Mouse (Mus musculus): ENCODE measurements around the gene Zfp646. TPM values are rescaled to one million over a fixed set of nuclear protein-coding genes. Genes with fewer than 3 reads are reported as not detected.

Zfp646 gene
- polyA plus RNA-seq, 1 experiment from 2014 or later, result 15.1 TPM

DNA sequence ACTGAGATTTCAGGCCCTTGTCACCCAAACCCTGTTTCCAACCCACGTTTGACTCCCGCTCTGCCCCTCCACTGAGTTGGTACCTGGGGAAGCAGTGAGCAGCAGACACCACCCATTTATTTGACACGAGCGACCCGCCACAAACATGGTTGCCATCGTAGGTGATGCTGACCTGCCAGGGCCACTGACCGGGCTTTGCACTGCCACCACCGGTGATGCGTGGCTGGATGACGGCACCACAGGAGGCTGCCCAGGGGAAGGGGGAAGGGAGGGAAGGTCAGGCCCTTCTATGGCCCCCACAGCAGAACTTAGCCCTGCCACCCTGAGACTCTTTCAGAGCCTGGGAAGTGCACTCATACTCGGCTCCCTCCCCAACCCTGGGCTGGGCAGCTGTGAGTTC, 51.7 kb downstream of the Zfp646 start:
- no peak overlapping the region for H3K27ac ChIP-seq (ENCODE audit: low read depth, low read length)
- ATAC-seq (replicated peaks; ENCODE audit: low FRiP score) (no peak), DNase-seq (ENCODE audit: low spot score) (no peak)
- H3K27me3 ChIP-seq (replicated peaks; ENCODE audit: control insufficient read depth, insufficient read depth, low read length), result no peaks in the 10 kb centered on the region
- H3K4me3 ChIP-seq (ENCODE audit: low read depth, low read length), result no peak overlapping the region
- no peaks in the 10 kb centered on the region for H3K9me3 ChIP-seq (ENCODE audit: control insufficient read depth, low read length)
- H3K9ac ChIP-seq (ENCODE audit: low read depth, low read length), result no peak overlapping the region
- WGBS, result 92% methylated on average over 11 of the region's 11 CpGs
- no peak overlapping the region for H3K4me2 ChIP-seq
- peaks cover 9% of the 10 kb centered on the region; the same call in 1 of the 2 replicates for H3K36me3 ChIP-seq (ENCODE audit: control insufficient read depth, insufficient read depth, low read length)
- peaks cover 25% of the 10 kb centered on the region for H3K4me1 ChIP-seq (replicated peaks; ENCODE audit: control insufficient read depth, insufficient read depth, low read length)

DNA sequence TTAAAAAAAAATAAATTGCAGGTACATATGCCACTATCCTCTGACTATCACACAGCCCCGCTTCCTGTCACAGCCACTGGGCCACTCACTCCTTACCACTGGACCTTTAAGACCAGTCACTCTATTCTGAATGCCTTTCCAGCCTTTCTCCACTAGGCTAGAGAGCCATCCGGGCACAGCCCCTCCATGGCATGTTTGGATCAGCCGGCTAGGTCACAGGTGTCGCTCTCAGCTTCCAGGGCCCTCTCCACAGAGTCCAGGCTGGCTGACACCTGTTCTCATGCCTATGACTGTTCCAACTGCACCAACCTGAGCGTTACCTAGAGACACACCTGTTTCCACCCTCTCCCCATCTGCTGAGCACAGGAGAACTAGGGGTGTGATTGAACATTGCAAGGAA, 52.6 kb downstream of the Zfp646 start:
- H3K9ac ChIP-seq (ENCODE audit: low read depth, low read length), result no peak overlapping the region
- peaks cover 30% of the 10 kb centered on the region for H3K4me1 ChIP-seq (replicated peaks; ENCODE audit: control insufficient read depth, insufficient read depth, low read length)
- peaks cover 3% of the 10 kb centered on the region; the same call in 1 of the 2 replicates for H3K36me3 ChIP-seq (ENCODE audit: control insufficient read depth, insufficient read depth, low read length)
- ATAC-seq (replicated peaks; ENCODE audit: low FRiP score) (no peak), DNase-seq (ENCODE audit: low spot score) (no peak)
- no peak overlapping the region for H3K4me3 ChIP-seq (ENCODE audit: low read depth, low read length)
- no peaks in the 10 kb centered on the region for H3K9me3 ChIP-seq (ENCODE audit: control insufficient read depth, low read length)
- no peaks in the 10 kb centered on the region for H3K27me3 ChIP-seq (replicated peaks; ENCODE audit: control insufficient read depth, insufficient read depth, low read length)
- H3K27ac ChIP-seq (ENCODE audit: low read depth, low read length), result no peak overlapping the region
- H3K4me2 ChIP-seq, result peak overlapping the region; percentile 59
- 59% methylated on average over 5 of the region's 5 CpGs for WGBS

DNA sequence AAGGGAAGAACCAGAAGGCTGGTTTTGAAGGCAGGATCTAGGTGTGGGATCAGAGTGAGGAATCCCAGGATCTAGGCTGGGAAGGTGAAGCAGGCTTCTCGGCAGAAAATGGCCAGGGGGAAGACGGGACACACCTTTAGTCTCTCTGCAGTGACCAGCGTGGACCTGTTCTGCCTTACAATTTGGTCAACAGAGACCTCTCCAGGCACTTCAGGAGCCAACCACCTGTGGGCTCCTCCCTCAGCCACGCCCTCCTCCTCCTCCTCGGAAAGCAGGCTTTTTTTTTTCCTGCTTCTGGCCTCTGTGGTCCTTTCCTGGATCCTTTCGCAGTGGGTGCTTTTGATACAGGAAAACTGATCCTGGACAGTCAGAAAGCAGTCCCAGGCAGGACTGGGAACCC, 53.9 kb downstream of the Zfp646 start, which contains the start of gene Prss8:
Prss8 (minus strand) TSS at position 182 of the 400 bp plus-strand sequence.
- peaks cover 3% of the 10 kb centered on the region; the same call in 1 of the 2 replicates for H3K36me3 ChIP-seq (ENCODE audit: control insufficient read depth, insufficient read depth, low read length)
- no peaks in the 10 kb centered on the region for H3K27me3 ChIP-seq (replicated peaks; ENCODE audit: control insufficient read depth, insufficient read depth, low read length)
- H3K9ac ChIP-seq (ENCODE audit: low read depth, low read length), result peak within 1 kb of the TSS; percentile 56
- H3K27ac ChIP-seq (ENCODE audit: low read depth, low read length), result no peak within 1 kb of the TSS
- H3K9me3 ChIP-seq (ENCODE audit: control insufficient read depth, low read length), result no peaks in the 10 kb centered on the region
- 14% methylated on average over 6 of the region's 6 CpGs for WGBS
- peaks cover 36% of the 10 kb centered on the region for H3K4me1 ChIP-seq (replicated peaks; ENCODE audit: control insufficient read depth, insufficient read depth, low read length)
- peak within 1 kb of the TSS; percentile 34 for H3K4me3 ChIP-seq (ENCODE audit: low read depth, low read length)
- H3K4me2 ChIP-seq, result peak within 1 kb of the TSS; percentile 59
- DNase-seq (ENCODE audit: low spot score) (no peak), ATAC-seq (replicated peaks; ENCODE audit: low FRiP score) (no peak)

DNA sequence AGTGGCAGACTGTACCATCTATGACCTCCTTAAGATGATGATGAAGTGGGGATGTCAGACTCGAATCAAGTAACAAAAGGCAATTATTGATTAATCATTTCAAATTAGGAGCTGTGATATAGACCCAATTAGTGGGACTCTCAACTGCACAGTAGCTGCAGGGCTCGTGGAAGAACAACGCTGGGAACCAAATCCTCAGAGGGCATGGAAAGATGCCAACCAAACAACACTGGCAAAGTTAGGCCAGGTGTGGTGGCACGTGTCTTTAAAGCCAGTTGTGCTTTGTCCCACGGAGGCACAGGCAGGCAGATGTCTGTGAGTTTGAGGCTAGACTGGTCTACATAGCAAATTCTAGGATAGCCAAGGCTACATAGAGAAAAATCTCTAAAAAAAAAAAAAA, 54.6 kb downstream of the Zfp646 start:
- Histone ChIP-seq H3K27ac (ENCODE audit: low read depth, low read length) (no peak overlapping the region), H3K9me3 (ENCODE audit: control insufficient read depth, low read length) (no peaks in the 10 kb centered on the region), H3K36me3 (ENCODE audit: control insufficient read depth, insufficient read depth, low read length) (peaks cover 2% of the 10 kb centered on the region; the same call in 1 of the 2 replicates), H3K4me1 (replicated peaks; ENCODE audit: control insufficient read depth, insufficient read depth, low read length) (peaks cover 39% of the 10 kb centered on the region), H3K4me2 (no peak overlapping the region), H3K27me3 (replicated peaks; ENCODE audit: control insufficient read depth, insufficient read depth, low read length) (no peaks in the 10 kb centered on the region), H3K9ac (ENCODE audit: low read depth, low read length) (no peak overlapping the region), H3K4me3 (ENCODE audit: low read depth, low read length) (no peak overlapping the region)
- DNase-seq (ENCODE audit: low spot score), result no peak
- WGBS, result 79% methylated on average over 5 of the region's 5 CpGs
- no peak for ATAC-seq (replicated peaks; ENCODE audit: low FRiP score)

DNA sequence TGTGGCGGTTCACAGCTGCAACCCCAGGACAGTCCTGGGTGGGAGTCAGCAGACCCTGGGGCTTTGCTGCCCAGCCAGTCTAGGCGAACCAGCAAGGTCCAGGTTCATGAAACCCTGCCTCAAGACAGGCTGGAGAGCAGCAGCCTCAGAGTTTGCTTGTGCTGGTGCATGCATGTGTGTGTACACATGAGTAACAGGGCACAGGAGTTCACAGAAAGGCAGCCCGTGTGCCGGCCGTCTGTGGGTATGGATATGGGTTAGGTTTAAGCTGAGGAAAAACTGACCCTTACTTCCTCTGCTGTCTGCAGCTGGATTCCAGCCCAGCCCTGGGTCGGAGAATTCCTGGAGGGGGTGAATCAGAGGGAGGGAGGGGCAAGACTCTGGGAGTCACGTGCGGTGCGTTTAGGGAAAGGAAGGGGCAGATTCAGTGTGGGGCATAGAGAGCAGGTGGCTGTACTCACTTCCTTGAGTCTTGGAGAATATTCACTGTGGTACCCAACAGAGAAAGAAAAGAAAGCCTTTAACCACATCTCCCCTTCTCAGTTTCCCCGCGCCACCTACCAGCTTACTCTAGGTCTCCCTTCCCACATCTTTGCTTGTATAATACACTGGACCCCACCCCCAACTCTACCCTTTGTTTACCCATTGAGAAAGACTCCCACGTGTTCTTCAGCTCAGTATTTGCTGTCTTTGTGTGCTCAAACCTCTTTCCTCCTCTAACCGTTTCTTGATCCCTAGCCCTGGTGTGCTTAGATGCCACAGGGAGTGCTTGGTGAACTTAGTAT, 55.5 kb downstream of the Zfp646 start:
- Histone ChIP-seq H3K9ac (ENCODE audit: low read depth, low read length) (0 out of 2 replicates have a peak overlapping the region, but pooled peaks have one; percentile 9), H3K27me3 (replicated peaks; ENCODE audit: control insufficient read depth, insufficient read depth, low read length) (no peaks in the 10 kb centered on the region), H3K27ac (ENCODE audit: low read depth, low read length) (peak overlapping the region; percentile 63; the same call in 1 of the 2 replicates), H3K4me1 (replicated peaks; ENCODE audit: control insufficient read depth, insufficient read depth, low read length) (peaks cover 45% of the 10 kb centered on the region), H3K36me3 (ENCODE audit: control insufficient read depth, insufficient read depth, low read length) (no peaks in the 10 kb centered on the region), H3K4me2 (peak overlapping the region; percentile 31), H3K4me3 (ENCODE audit: low read depth, low read length) (no peak overlapping the region), H3K9me3 (ENCODE audit: control insufficient read depth, low read length) (no peaks in the 10 kb centered on the region)
- DNase-seq (ENCODE audit: low spot score) (no peak), ATAC-seq (replicated peaks; ENCODE audit: low FRiP score) (no peak)
- WGBS, result 41% methylated on average over 13 of the region's 13 CpGs

DNA sequence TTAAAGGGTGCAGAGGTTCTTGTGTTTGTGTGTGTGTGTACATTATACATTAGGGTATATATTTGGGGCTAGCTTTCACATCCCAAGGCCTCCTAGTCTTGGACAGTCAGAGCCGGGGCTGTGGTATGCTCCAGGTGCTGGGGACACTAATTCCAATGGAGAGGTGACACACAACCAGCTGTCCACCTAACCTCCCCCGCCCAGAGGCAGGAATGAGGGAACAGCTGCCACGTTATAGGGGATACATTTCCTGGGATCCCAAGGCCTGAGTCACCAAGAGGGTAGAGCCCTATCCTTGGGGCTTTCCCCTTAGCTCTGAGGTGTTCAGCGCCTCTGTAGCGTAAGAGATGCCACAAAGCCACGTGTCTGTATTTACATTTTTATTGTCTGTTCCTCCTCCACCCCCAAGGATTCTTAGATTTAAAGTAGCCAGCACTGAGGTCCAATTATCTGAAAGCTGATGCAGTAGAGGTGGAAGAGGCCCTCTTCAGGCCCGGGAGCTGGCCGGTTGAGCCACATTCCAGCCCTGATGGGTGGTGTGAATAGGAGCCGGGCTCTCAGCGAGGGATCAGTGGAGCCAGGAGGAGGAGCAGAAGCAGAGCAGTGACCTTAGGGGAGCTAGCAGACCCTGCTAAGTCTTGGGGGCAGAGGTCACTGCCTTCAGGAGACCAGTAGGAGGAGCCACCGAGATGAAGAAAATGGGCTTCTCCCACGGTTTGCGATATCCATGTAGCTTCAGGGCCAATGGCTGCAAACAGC, 56.4 kb downstream of the Zfp646 start:
- peaks cover 45% of the 10 kb centered on the region for H3K4me1 ChIP-seq (replicated peaks; ENCODE audit: control insufficient read depth, insufficient read depth, low read length)
- ATAC-seq (replicated peaks; ENCODE audit: low FRiP score) (no peak), DNase-seq (ENCODE audit: low spot score) (no peak)
- H3K4me2 ChIP-seq, result peak overlapping the region; percentile 31
- no peaks in the 10 kb centered on the region for H3K36me3 ChIP-seq (ENCODE audit: control insufficient read depth, insufficient read depth, low read length)
- peak overlapping the region; percentile 9; the same call in 1 of the 2 replicates for H3K9ac ChIP-seq (ENCODE audit: low read depth, low read length)
- whole genome bisulfite sequencing, result 35% methylated on average over 13 of the region's 13 CpGs
- no peak overlapping the region for H3K4me3 ChIP-seq (ENCODE audit: low read depth, low read length)
- peak overlapping the region; percentile 63 for H3K27ac ChIP-seq (ENCODE audit: low read depth, low read length)
- H3K27me3 ChIP-seq (replicated peaks; ENCODE audit: control insufficient read depth, insufficient read depth, low read length), result no peaks in the 10 kb centered on the region
- H3K9me3 ChIP-seq (ENCODE audit: control insufficient read depth, low read length), result no peaks in the 10 kb centered on the region

DNA sequence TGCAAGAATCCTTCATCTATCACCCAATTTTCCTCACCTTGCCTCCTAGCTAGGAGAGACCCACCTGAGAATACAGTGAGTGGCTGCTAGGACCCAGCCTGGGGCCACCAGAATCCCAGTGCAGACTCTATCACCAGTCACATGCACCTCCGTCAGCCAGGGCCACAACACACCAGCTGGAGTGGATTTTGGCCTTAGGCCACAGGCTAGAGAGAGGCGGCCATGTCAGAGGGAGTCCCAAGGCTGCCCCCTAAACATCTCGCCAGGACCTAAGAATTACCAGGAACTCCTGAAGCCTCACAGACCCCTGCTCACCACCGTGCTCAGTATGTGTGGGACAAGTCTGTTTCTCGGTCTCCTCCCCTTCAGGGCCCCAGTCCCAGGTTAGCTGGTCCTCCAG, 58.1 kb downstream of the Zfp646 start:
- Histone ChIP-seq H3K9ac (ENCODE audit: low read depth, low read length) (no peak overlapping the region), H3K4me2 (no peak overlapping the region), H3K27me3 (replicated peaks; ENCODE audit: control insufficient read depth, insufficient read depth, low read length) (no peaks in the 10 kb centered on the region), H3K4me1 (replicated peaks; ENCODE audit: control insufficient read depth, insufficient read depth, low read length) (peaks cover 40% of the 10 kb centered on the region), H3K27ac (ENCODE audit: low read depth, low read length) (no peak overlapping the region), H3K4me3 (ENCODE audit: low read depth, low read length) (no peak overlapping the region), H3K9me3 (ENCODE audit: control insufficient read depth, low read length) (no peaks in the 10 kb centered on the region), H3K36me3 (ENCODE audit: control insufficient read depth, insufficient read depth, low read length) (no peaks in the 10 kb centered on the region)
- ATAC-seq (replicated peaks; ENCODE audit: low FRiP score) (no peak), DNase-seq (ENCODE audit: low spot score) (no peak)
- WGBS, result 85% methylated on average over 5 of the region's 5 CpGs

DNA sequence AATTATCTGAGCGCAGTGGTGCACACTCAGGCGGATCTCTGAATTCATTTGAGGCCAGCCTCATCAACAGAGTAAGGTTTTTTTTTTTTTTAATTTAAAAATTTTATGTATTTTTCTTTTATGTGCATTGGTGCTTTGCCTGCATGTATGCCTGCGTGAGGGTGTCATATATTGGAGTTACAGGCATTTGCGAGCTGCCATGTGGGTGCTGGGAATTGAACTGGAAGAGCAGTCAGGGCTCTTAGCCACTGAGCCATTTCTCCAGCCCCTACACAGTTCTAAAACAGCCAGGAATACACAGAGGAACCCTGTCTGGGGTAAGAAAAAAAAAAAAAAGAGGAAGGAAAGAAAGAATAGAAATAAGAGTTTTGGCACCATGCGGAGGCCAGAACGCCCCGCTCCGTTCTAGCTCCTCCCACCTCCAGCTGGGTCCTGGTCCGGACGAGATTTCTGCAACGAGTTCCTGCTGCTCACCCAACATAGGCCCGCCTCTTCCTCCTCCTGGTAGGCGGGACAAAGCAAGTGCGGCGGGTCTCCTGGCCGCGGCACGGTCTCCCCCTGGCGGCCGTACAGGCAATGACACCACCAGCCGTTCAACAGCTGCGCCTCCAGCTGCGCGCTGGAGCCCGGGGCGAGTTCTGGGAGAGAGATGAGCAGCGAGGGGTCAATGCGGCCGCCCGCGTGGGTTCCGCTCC, 59.2 kb downstream of the Zfp646 start:
- peak overlapping the region; percentile 100 for H3K4me2 ChIP-seq
- peak overlapping the region; percentile 84 for H3K4me3 ChIP-seq (ENCODE audit: low read depth, low read length)
- no peaks in the 10 kb centered on the region for H3K36me3 ChIP-seq (ENCODE audit: control insufficient read depth, insufficient read depth, low read length)
- no peaks in the 10 kb centered on the region for H3K27me3 ChIP-seq (replicated peaks; ENCODE audit: control insufficient read depth, insufficient read depth, low read length)
- H3K9me3 ChIP-seq (ENCODE audit: control insufficient read depth, low read length), result no peaks in the 10 kb centered on the region
- WGBS, result 7% methylated on average over 32 of the region's 32 CpGs
- peaks cover 30% of the 10 kb centered on the region for H3K4me1 ChIP-seq (replicated peaks; ENCODE audit: control insufficient read depth, insufficient read depth, low read length)
- DNase-seq (ENCODE audit: low spot score) (peak; percentile 93), ATAC-seq (replicated peaks; ENCODE audit: low FRiP score) (peak; percentile 93)
- H3K27ac ChIP-seq (ENCODE audit: low read depth, low read length), result peak overlapping the region; percentile 71
- peak overlapping the region; percentile 89 for H3K9ac ChIP-seq (ENCODE audit: low read depth, low read length)

Data from liver, embryonic 11.5 days (tissue).